Mouse (Mus musculus) lung, embryonic 14.5 days (tissue): Measurements from ENCODE around the gene Gm7029. TPM values are rescaled to one million over a fixed set of nuclear protein-coding genes. Genes with fewer than 3 reads are reported as not detected.
"Not testable (repeated sequence)": the region's sequence is repeated elsewhere in the genome, so short reads cannot be mapped to it uniquely, and the experiment has no call there.

Source experiments
- ATAC-seq: fragments of 200-750 bp; cut with Nextera tagmentation; 2 replicates; pipeline ENCODE4 v1.8.0; 2017; ENCODE audit warnings: mild to moderate bottlenecking, moderate TSS enrichment, moderate library complexity; ENCODE audit not compliant: insufficient read depth
- DNase-seq: peaks from one replicate; pipeline ENCODE4 v3.0.0-alpha.2; 2015
- H3K27ac ChIP-seq: fragments of 300-500 bp; sonication (generic); 2 replicates; pipeline ENCODE4 v1.5.1; 2014; ENCODE audit warnings: low read depth, mild to moderate bottlenecking, moderate library complexity
- H3K27me3 ChIP-seq: fragments of 300-500 bp; sonication (generic); 2 replicates; pipeline ENCODE4 v1.6.1; 2014; ENCODE audit warnings: low read length, control low read depth; ENCODE audit not compliant: insufficient read depth
- H3K36me3 ChIP-seq: fragments of 300-500 bp; sonication (generic); 2 replicates; pipeline ENCODE4 v1.6.1; 2014; ENCODE audit warnings: control low read depth; ENCODE audit not compliant: insufficient read depth
- H3K4me1 ChIP-seq: fragments of 300-500 bp; sonication (generic); 2 replicates; pipeline ENCODE4 v1.6.1; 2014; ENCODE audit warnings: antibody characterized with exemption, control low read depth; ENCODE audit not compliant: insufficient read depth
- H3K4me2 ChIP-seq: fragments of 300-500 bp; sonication (generic); 2 replicates; pipeline ENCODE4 v1.6.1; 2014; ENCODE audit warnings: mild to moderate bottlenecking
- H3K4me3 ChIP-seq: fragments of 300-500 bp; sonication (generic); 2 replicates; pipeline ENCODE4 v1.5.1; 2014; ENCODE audit warnings: low read depth, low read length
- H3K9ac ChIP-seq: fragments of 300-500 bp; sonication (generic); 2 replicates; pipeline ENCODE4 v1.6.1; 2014
- H3K9me3 ChIP-seq: fragments of 300-500 bp; sonication (generic); 2 replicates; pipeline ENCODE4 v1.6.1; 2016; ENCODE audit warnings: low read depth, low read length, control low read depth
- CTCF ChIP-seq: IDR thresholded peaks from 2 replicates; pipeline ENCODE4 v1.5.1; 2016; ENCODE audit warnings: antibody characterized with exemption, low read depth
- WGBS: fragments of 180-500 bp; shearing (Covaris S2); extraction: QIAGEN DNeasy Blood & Tissue Kit; methylation state at CpG from one replicate; pipeline ENCODE4 v1.1.7; 2014; 5-methylcytosine and 5-hydroxymethylcytosine counted together
- polyA plus RNA-seq: library from polyadenylated mRNA; unstranded; fragments of >200 nt; fragmentation: Nextera tagmentation; extraction: Ambion mirVana; gene quantifications from 2 replicates; pipeline ENCODE4 v1.2.1, GENCODE M21; 2014

Gene Gm7029
- polyA plus RNA-seq, 1 experiment from 2014 or later, result not detected

GRCm38 (mm10) chr17:33875797-33876196, 2.2 kb downstream of the Gm7029 start:
- not testable (repeated sequence) for H3K27me3 ChIP-seq, H3K4me2 ChIP-seq, H3K4me3 ChIP-seq, H3K9me3 ChIP-seq, H3K4me1 ChIP-seq, H3K27ac ChIP-seq, ATAC-seq, H3K9ac ChIP-seq
- peaks cover 41% of the 10 kb centered on the region for H3K36me3 ChIP-seq
- peak; percentile 24; the same call in 1 of the 2 replicates for TF ChIP-seq CTCF
- whole genome bisulfite sequencing, result 79% methylated on average over 5 of the region's 5 CpGs
- peak; percentile 34 for DNase-seq

- not testable (repeated sequence) for H3K4me3 ChIP-seq, H3K27me3 ChIP-seq, H3K9me3 ChIP-seq, H3K27ac ChIP-seq, H3K4me2 ChIP-seq, DNase-seq, H3K4me1 ChIP-seq, H3K9ac ChIP-seq, ATAC-seq
- H3K36me3 ChIP-seq, result peaks cover 47% of the 10 kb centered on the region
- WGBS, result 93% methylated on average over 9 of the region's 11 CpGs
Measured at GRCm38 (mm10) chr17:33884320-33884719, 10.7 kb downstream of the Gm7029 start.

DNA sequence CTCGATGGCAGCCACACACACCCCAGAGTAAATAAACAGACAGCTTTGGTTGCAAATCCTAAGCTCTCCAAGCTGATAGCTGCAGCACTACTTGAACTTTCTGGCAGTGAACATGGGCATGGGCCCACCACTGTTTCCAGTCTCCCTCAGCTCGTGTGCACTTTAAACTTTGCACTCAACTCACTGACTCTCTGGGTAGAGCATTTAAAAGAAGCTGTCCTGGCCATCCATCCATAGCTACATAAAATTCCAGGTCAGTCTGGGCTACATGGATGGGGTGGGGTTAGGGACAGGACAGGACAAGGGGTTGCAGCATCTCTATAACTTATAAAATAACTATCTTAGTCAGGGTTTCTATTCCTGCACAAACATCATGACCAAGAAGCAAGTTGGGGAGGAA, 14.2 kb downstream of the Gm7029 start:
- H3K27me3 ChIP-seq, DNase-seq, H3K4me1 ChIP-seq, H3K27ac ChIP-seq, H3K4me3 ChIP-seq, H3K9ac ChIP-seq, H3K9me3 ChIP-seq, ATAC-seq: not testable (repeated sequence)
- peaks cover 22% of the 10 kb centered on the region for H3K36me3 ChIP-seq
- 29% methylated on average over 2 of the region's 2 CpGs for WGBS
- H3K4me2 ChIP-seq, result peak overlapping the region; percentile 65; the same call in 1 of the 2 replicates

DNA sequence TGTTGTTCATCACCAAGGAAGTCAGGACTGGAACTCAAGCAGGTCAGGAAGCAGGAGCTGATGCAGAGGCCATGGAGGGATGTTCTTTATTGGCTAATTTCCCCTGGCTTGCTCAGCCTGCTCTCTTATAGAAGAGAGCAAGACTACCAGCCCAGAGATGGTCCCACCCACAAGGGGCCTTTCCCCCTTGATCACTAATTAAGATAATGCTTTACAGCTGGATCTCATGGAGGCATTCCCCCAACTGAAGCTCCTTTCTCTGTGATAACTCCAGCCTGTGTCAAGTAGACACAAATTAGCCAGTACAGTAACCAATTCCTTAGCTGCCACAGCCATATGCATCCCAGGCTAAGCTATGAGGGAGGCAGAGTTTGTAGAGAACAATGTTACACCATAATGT, 14.6 kb downstream of the Gm7029 start:
- not testable (repeated sequence) for ATAC-seq, H3K27me3 ChIP-seq, H3K27ac ChIP-seq, H3K9ac ChIP-seq, H3K4me1 ChIP-seq, DNase-seq, H3K9me3 ChIP-seq
- Histone ChIP-seq H3K4me2 (peak overlapping the region; percentile 65; the same call in 1 of the 2 replicates), H3K4me3 (0 out of 2 replicates have a peak overlapping the region, but pooled peaks have one; percentile 66), H3K36me3 (peaks cover 22% of the 10 kb centered on the region)

DNA sequence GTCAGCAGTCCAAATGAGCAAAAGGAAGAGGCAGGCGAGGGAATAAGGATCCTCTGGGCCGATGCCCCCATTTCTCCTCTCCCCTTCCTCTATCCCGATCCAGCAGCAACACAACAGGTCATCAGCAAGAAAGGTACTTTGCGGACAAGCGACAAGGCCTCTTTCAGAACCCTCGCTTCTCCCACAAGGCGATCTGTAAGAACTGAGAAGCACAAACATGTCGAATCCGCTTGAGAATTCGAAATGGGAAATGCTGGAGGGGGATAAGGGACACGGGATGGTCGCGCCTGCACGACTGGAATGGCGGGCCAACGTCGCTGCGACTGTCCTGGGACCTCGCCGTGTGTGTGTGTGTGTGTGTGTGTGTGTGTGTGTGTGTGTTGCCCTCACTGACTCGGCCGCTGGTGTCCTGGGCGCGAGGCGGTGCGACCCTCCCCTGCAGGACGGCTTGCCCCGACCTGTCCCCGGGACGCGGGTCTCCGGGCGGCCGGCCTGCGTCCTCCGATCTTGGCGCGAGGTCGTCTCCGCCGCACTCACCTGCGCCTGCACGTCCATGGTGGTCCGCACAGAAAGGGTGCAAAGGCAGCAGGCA, 16.4 kb downstream of the Gm7029 start:
- 0% methylated on average over 44 of the region's 44 CpGs for WGBS
- H3K9ac ChIP-seq, result peak overlapping the region; percentile 72
- 0 out of 2 replicates have a peak, but pooled peaks cover 12% of the 10 kb centered on the region for H3K36me3 ChIP-seq
- not testable (repeated sequence) for ATAC-seq, DNase-seq, H3K4me1 ChIP-seq, H3K9me3 ChIP-seq, H3K27me3 ChIP-seq
- H3K4me3 ChIP-seq, result peak overlapping the region; percentile 66
- H3K4me2 ChIP-seq, result peak overlapping the region; percentile 65
- H3K27ac ChIP-seq, result peak overlapping the region; percentile 63; the same call in 1 of the 2 replicates

- Histone ChIP-seq H3K4me3 (peak within 1 kb of the TSS; percentile 66), H3K9ac (peak within 1 kb of the TSS; percentile 72), H3K27ac (peak within 1 kb of the TSS; percentile 63; the same call in 1 of the 2 replicates), H3K9me3 (no peaks in the 10 kb centered on the region), H3K36me3 (0 out of 2 replicates have a peak, but pooled peaks cover 8% of the 10 kb centered on the region), H3K4me2 (peak within 1 kb of the TSS; percentile 65), H3K27me3 (no peaks in the 10 kb centered on the region), H3K4me1 (peaks cover 4% of the 10 kb centered on the region; the same call in 1 of the 2 replicates)
- DNase-seq (peak; percentile 100), ATAC-seq (peak; percentile 99)
- peak; percentile 100 for TF ChIP-seq CTCF
- WGBS, result 1% methylated on average over 47 of the region's 49 CpGs
Measured at GRCm38 (mm10) chr17:33890533-33891059, 17.0 kb downstream of the Gm7029 start, which contains the start of gene Kifc1. Gene Kifc1 (minus strand): TSS chr17:33890661.

DNA sequence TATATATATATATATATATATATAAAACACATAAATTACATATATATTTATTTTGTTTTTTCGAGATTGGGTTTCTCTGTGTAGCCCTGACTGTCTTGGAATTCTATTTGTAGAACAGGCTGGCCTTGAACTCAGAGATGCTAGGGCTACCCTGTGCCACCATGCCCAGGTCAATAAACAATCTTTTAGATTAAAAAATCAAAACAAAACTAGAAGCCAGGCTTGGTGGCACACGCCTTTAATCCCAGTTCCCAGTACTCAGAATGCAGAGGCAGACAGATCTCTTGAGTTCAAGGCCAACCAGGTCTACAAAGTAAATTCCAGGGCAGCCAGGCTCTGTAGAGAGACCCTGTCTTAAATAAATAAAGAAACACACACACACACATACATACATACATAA, 17.7 kb downstream of the Gm7029 start:
- 56% methylated on average over 2 of the region's 2 CpGs for WGBS
- no peak for ATAC-seq
- Histone ChIP-seq H3K4me2 (no peak overlapping the region), H3K36me3 (0 out of 2 replicates have a peak, but pooled peaks cover under 1% of the 10 kb centered on the region), H3K27me3 (no peaks in the 10 kb centered on the region), H3K4me3 (no peak overlapping the region), H3K9ac (no peak overlapping the region), H3K27ac (no peak overlapping the region), H3K4me1 (peaks cover 4% of the 10 kb centered on the region; the same call in 1 of the 2 replicates), H3K9me3 (no peaks in the 10 kb centered on the region)
- DNase-seq, result no peak
- TF ChIP-seq CTCF, result no peak

- not testable (repeated sequence) for H3K9ac ChIP-seq, ATAC-seq, H3K27ac ChIP-seq, H3K4me3 ChIP-seq, H3K9me3 ChIP-seq, H3K27me3 ChIP-seq, H3K36me3 ChIP-seq, DNase-seq, H3K4me1 ChIP-seq, H3K4me2 ChIP-seq
- 63% methylated on average over 6 of the region's 6 CpGs for WGBS
Measured at GRCm38 (mm10) chr17:33891892-33892291, 18.3 kb downstream of the Gm7029 start.
